22 mouse cellular contexts compared by ENCODE assay signal in genomic region chr1:43414971-43415370, GRCm38 (mm10). TPM values are rescaled to one million over a fixed set of nuclear protein-coding genes. Genes with fewer than 3 reads are reported as not detected.
DNase-seq lines count a peak whose midpoint lies in the region; ATAC-seq and TF ChIP-seq lines count a peak whose summit lies in the region.
"Had no signal": no experiment of that assay in that cellular context is flagged by ENCODE, and none has a peak within 500 bp of the region (broad histone marks: within the 10 kb centered on the region; RNA-seq: fewer than 3 reads in every experiment).

No protein-coding gene starts in this region.

- H3K4me3 ChIP-seq in liver, embryonic 12.5 days = no peak overlapping the region
- H3K4me3 ChIP-seq in liver, postnatal 0 days (ENCODE audit: low read depth, low read length) = no peak overlapping the region
- H3K4me3 ChIP-seq in liver, embryonic 14.5 days (ENCODE audit: insufficient read depth in 1 of 2, low read depth in 2 of 2, low read length in 2 of 2) = no peak overlapping the region; a peak in 1 of 4 replicates
- H3K4me3 ChIP-seq: embryonic facial prominence, embryonic 10.5 days; forebrain, embryonic 13.5 days; heart, embryonic 10.5 days; heart, embryonic 15.5 days; hindbrain, embryonic 10.5 days had no signal

- peak; percentile 13 to 35 for DNase-seq in frontal cortex, postnatal 36 days (ENCODE audit: low spot score in 2 of 2)
- DNase-seq in frontal cortex, postnatal 14 days (ENCODE audit: low spot score in 2 of 2) = no peak
- no peak for DNase-seq in liver, postnatal 0 days
- no peak for DNase-seq in liver, embryonic 14.5 days (ENCODE audit: low read depth in 3 of 3, low spot score in 3 of 3)
- DNase-seq in neural tube, embryonic 10.5 days (ENCODE audit: extremely low spot score, low spot score) = no peak
- DNase-seq: adrenal gland, postnatal 14 days; cerebellum, adult 2 months; cerebellum, postnatal 10 days; forebrain, postnatal 0 days; gastrocnemius, postnatal 36 days; heart, adult 11 months; heart, postnatal 14 days had no signal

- H3K27ac ChIP-seq in liver, embryonic 12.5 days = peak overlapping the region; percentile 95
- H3K27ac ChIP-seq in liver, postnatal 0 days (ENCODE audit: low read depth) = no peak overlapping the region
- peak overlapping the region; percentile 94 for H3K27ac ChIP-seq in liver, embryonic 14.5 days
- H3K27ac ChIP-seq: embryonic facial prominence, embryonic 10.5 days; forebrain, embryonic 13.5 days; heart, embryonic 10.5 days; heart, embryonic 15.5 days; hindbrain, embryonic 10.5 days; hindbrain, embryonic 14.5 days had no signal

- H3K9me3 ChIP-seq in liver, embryonic 12.5 days (replicated peaks) = 0 out of 2 replicates have a peak, but pooled peaks cover 2% of the 10 kb centered on the region
- H3K9me3 ChIP-seq in liver, postnatal 0 days (ENCODE audit: low read length) = no peaks in the 10 kb centered on the region
- no peaks in the 10 kb centered on the region for H3K9me3 ChIP-seq in liver, embryonic 14.5 days (ENCODE audit: control insufficient read depth, low read length)
- H3K9me3 ChIP-seq: forebrain, embryonic 13.5 days; heart, embryonic 10.5 days; heart, embryonic 15.5 days had no signal

- no peak for ATAC-seq in liver, embryonic 12.5 days
- ATAC-seq in liver, postnatal 0 days = no peak
- ATAC-seq in liver, embryonic 14.5 days (ENCODE audit: insufficient read depth) = no peak
- ATAC-seq: activated CD4-positive, CD25-positive, alpha-beta regulatory T cell, adult 4 months; forebrain, embryonic 13.5 days; forebrain, postnatal 0 days; Patski had no signal

- peaks cover 62% of the 10 kb centered on the region for H3K4me1 ChIP-seq in liver, embryonic 12.5 days
- H3K4me1 ChIP-seq in liver, postnatal 0 days (ENCODE audit: insufficient read depth) = peaks cover 19% of the 10 kb centered on the region
- peaks cover 49 to 50% of the 10 kb centered on the region in 2 experiments for H3K4me1 ChIP-seq in liver, embryonic 14.5 days (replicated peaks; ENCODE audit: control insufficient read depth in 2 of 2, insufficient read depth in 2 of 2, low read length in 1 of 2)
- H3K4me1 ChIP-seq: embryonic facial prominence, embryonic 10.5 days; forebrain, embryonic 13.5 days; hindbrain, embryonic 10.5 days had no signal

- H3K4me2 ChIP-seq in liver, embryonic 12.5 days = peak overlapping the region; percentile 52; the same call in 1 of the 2 replicates
- H3K4me2 ChIP-seq in liver, postnatal 0 days (ENCODE audit: low read depth, low read length) = no peak overlapping the region
- H3K4me2 ChIP-seq in liver, embryonic 14.5 days (ENCODE audit: low read depth) = peak overlapping the region; percentile 63
- H3K4me2 ChIP-seq: forebrain, embryonic 13.5 days; heart, embryonic 15.5 days; hindbrain, embryonic 14.5 days had no signal

- no peaks in the 10 kb centered on the region for H3K27me3 ChIP-seq in liver, embryonic 12.5 days (replicated peaks)
- no peaks in the 10 kb centered on the region for H3K27me3 ChIP-seq in liver, postnatal 0 days (ENCODE audit: insufficient read depth, low read length)
- H3K27me3 ChIP-seq in liver, embryonic 14.5 days (ENCODE audit: control insufficient read depth, insufficient read depth, low read length) = no peaks in the 10 kb centered on the region
- H3K27me3 ChIP-seq: CH12.LX; forebrain, embryonic 13.5 days; heart, embryonic 15.5 days; Patski had no signal

- no peak for TF ChIP-seq CTCF in liver, postnatal 0 days (IDR thresholded peaks at IDR 0.05; ENCODE audit: low read depth)
- no peak for TF ChIP-seq CTCF in liver, embryonic 14.5 days (IDR thresholded peaks at IDR 0.05; ENCODE audit: low read depth)

- H3K9ac ChIP-seq in liver, embryonic 12.5 days = peak overlapping the region; percentile 57
- no peak overlapping the region for H3K9ac ChIP-seq in liver, postnatal 0 days (replicated peaks)
- H3K9ac ChIP-seq in liver, embryonic 14.5 days (replicated peaks) = peak overlapping the region; percentile 44
- H3K9ac ChIP-seq: forebrain, embryonic 13.5 days; forebrain, postnatal 0 days; heart, embryonic 15.5 days; hindbrain, embryonic 14.5 days had no signal

- no peaks in the 10 kb centered on the region for H3K36me3 ChIP-seq in liver, embryonic 12.5 days
- no peaks in the 10 kb centered on the region for H3K36me3 ChIP-seq in liver, postnatal 0 days (replicated peaks; ENCODE audit: insufficient read depth, low read length)
- no peaks in the 10 kb centered on the region for H3K36me3 ChIP-seq in liver, embryonic 14.5 days (replicated peaks; ENCODE audit: control insufficient read depth, insufficient read depth, low read depth)
- H3K36me3 ChIP-seq: embryonic facial prominence, embryonic 10.5 days; heart, embryonic 10.5 days; heart, embryonic 15.5 days; hindbrain, embryonic 10.5 days had no signal

- TF ChIP-seq EP300 in liver, postnatal 0 days (IDR thresholded peaks at IDR 0.05; ENCODE audit: low read depth) = no peak
- TF ChIP-seq EP300 in liver, embryonic 14.5 days (IDR thresholded peaks at IDR 0.05; ENCODE audit: low read depth) = no peak

RNA-seq across cellular contexts. Expression of gene Nck2, which starts 29.4 kb away (rescaled TPM):
- 20.3 and 20.4 TPM in 2 replicates for polyA plus RNA-seq in liver, embryonic 12.5 days (2016; fragmentation: Nextera tagmentation; extraction: Ambion mirVana)
- polyA plus RNA-seq in liver, postnatal 0 days (2015; fragmentation: Nextera tagmentation; extraction: Ambion mirVana) = 5.4 and 6.0 TPM in 2 replicates
- 8.4 and 9.2 TPM in 2 replicates for polyA plus RNA-seq in liver, embryonic 14.5 days (2012; rRNA removed)
- 9.0 and 10.5 TPM in 2 replicates for polyA plus RNA-seq in liver, embryonic 14.5 days (2014; fragmentation: Nextera tagmentation; extraction: Ambion mirVana)

Comparison
In these comparisons a context has a peak if more than half of its experiments do, and no peak if none do; other contexts are left out.
1. DNase-seq: peak in frontal cortex, postnatal 36 days (2 of 2); none in frontal cortex, postnatal 14 days (0 of 2), liver, postnatal 0 days (single experiment), liver, embryonic 14.5 days (0 of 3) and neural tube, embryonic 10.5 days (single experiment).